Mouse (Mus musculus) lung, adult 18-20 months (tissue): Measurements from ENCODE around the gene Gm6710.
"Not testable (repeated sequence)": the region's sequence is repeated elsewhere in the genome, so short reads cannot be mapped to it uniquely, and the experiment has no call there.

Source experiments
- DNase-seq, 2 experiments: peaks; one replicate each; pipeline ENCODE4 v3.0.0; 2022; ENCODE audit warnings: mixed read lengths in 2 of 2

Gene Gm6710

DNA sequence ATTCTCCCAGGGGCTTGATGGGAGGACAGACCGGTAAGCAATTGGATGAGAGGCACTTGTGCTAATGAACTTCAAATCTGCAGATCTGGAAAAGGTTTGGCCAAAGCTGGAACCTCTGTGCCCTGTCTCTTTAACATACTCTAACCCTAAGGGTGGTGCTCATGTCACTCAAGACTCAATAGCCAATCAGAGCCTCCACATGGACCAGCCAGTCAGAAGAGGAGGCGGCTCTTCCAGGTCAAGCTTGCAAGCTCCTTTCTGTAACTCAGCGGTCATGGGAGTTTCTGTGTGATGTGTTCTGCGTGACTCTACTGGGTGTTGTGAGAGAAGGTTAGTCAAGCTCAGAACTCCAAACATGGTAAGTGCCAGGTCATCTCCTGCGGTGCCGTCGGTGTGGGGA lies at the start of gene Gm6710:
Gm6710 (plus strand) TSS at position 196 of the 400 bp plus-strand sequence.
- not testable (repeated sequence) for DNase-seq
